Mouse (Mus musculus): Measurements from ENCODE around the gene Golgb1. TPM values are rescaled to one million over a fixed set of nuclear protein-coding genes. Genes with fewer than 3 reads are reported as not detected.

Gene Golgb1
- polyA plus RNA-seq, 1 experiment = 14.3 TPM

- Histone ChIP-seq H3K4me2 (ENCODE audit: low read depth) (no peak overlapping the region), H3ac (ENCODE audit: control insufficient read depth, insufficient read length) (no peak overlapping the region), H3K27me3 (ENCODE audit: control insufficient read depth, insufficient read depth, insufficient read length) (no peaks in the 10 kb centered on the region), H3K4me3 (no peak overlapping the region), H3K36me3 (ENCODE audit: control insufficient read depth, insufficient read depth) (peaks cover 21% of the 10 kb centered on the region), H3K79me2 (ENCODE audit: control insufficient read depth, insufficient read depth) (no peaks in the 10 kb centered on the region)
- TF ChIP-seq USF1 (IDR thresholded peaks at IDR 0.05; ENCODE audit: low read depth) = no peak
Observed at GRCm38 (mm10) chr16:36893317-36893716, 18.4 kb downstream of the Golgb1 start.

GRCm38 (mm10) chr16:36896712-36897111, 21.8 kb downstream of the Golgb1 start:
- H3K4me3 ChIP-seq = no peak overlapping the region
- no peak overlapping the region for H3ac ChIP-seq (ENCODE audit: control insufficient read depth, insufficient read length)
- TF ChIP-seq MYOG (IDR thresholded peaks at IDR 0.05; ENCODE audit: control insufficient read depth in 1 of 3, insufficient read depth in 1 of 3, insufficient read length in 2 of 3, low read depth in 2 of 3) = no peak
- TF ChIP-seq MYOD1 (IDR thresholded peaks at IDR 0.05; ENCODE audit: control insufficient read depth in 1 of 3, insufficient read length in 2 of 3, low read depth in 2 of 3) = no peak
- TF ChIP-seq SRF (IDR thresholded peaks at IDR 0.05; ENCODE audit: control insufficient read depth, insufficient read length, low read depth) = no peak
- no peak for TF ChIP-seq E2F4 (IDR thresholded peaks at IDR 0.05; ENCODE audit: insufficient read depth)
- TF ChIP-seq POLR2AphosphoS2 (IDR thresholded peaks at IDR 0.05; ENCODE audit: insufficient read length, low read depth) = no peak
- TF ChIP-seq CEBPB (IDR thresholded peaks at IDR 0.05; ENCODE audit: insufficient read depth, poor library complexity, severe bottlenecking) = no peak
- TF ChIP-seq POLR2A (IDR thresholded peaks at IDR 0.05; ENCODE audit: insufficient read length, low read depth) = no peak
- no peak for TF ChIP-seq REST (IDR thresholded peaks at IDR 0.05; ENCODE audit: insufficient read depth, insufficient read length)
- TF ChIP-seq TCF3 (IDR thresholded peaks at IDR 0.05; ENCODE audit: insufficient read length, low read depth) = no peak
- no peak for TF ChIP-seq TCF12 (IDR thresholded peaks at IDR 0.05; ENCODE audit: insufficient read depth, poor library complexity, severe bottlenecking)
- no peaks in the 10 kb centered on the region for H3K79me2 ChIP-seq (ENCODE audit: control insufficient read depth, insufficient read depth)
- H3K27me3 ChIP-seq (ENCODE audit: control insufficient read depth, insufficient read depth, insufficient read length) = no peaks in the 10 kb centered on the region
- no peak overlapping the region for H3K4me2 ChIP-seq (ENCODE audit: low read depth)
- H3K36me3 ChIP-seq (ENCODE audit: control insufficient read depth, insufficient read depth) = peaks cover 30% of the 10 kb centered on the region

GRCm38 (mm10) chr16:36903156-36903555, 28.2 kb downstream of the Golgb1 start:
- H3K79me2 ChIP-seq (ENCODE audit: control insufficient read depth, insufficient read depth) = no peaks in the 10 kb centered on the region
- no peaks in the 10 kb centered on the region for H3K27me3 ChIP-seq (ENCODE audit: control insufficient read depth, insufficient read depth, insufficient read length)
- H3K4me3 ChIP-seq = no peak overlapping the region
- H3K4me2 ChIP-seq (ENCODE audit: low read depth) = no peak overlapping the region
- H3K36me3 ChIP-seq (ENCODE audit: control insufficient read depth, insufficient read depth) = peaks cover 30% of the 10 kb centered on the region
- TF ChIP-seq MYOD1 (IDR thresholded peaks at IDR 0.05; ENCODE audit: control insufficient read depth in 1 of 3, insufficient read length in 2 of 3, low read depth in 2 of 3) (no peak), SRF (IDR thresholded peaks at IDR 0.05; ENCODE audit: control insufficient read depth, insufficient read length, low read depth) (no peak), MAX (IDR thresholded peaks at IDR 0.05; ENCODE audit: low read depth) (no peak), MYOG (IDR thresholded peaks at IDR 0.05; ENCODE audit: control insufficient read depth in 1 of 3, insufficient read depth in 1 of 3, insufficient read length in 2 of 3, low read depth in 2 of 3) (no peak), E2F4 (IDR thresholded peaks at IDR 0.05; ENCODE audit: insufficient read depth) (no peak), REST (IDR thresholded peaks at IDR 0.05; ENCODE audit: insufficient read depth, insufficient read length) (no peak), POLR2A (IDR thresholded peaks at IDR 0.05; ENCODE audit: insufficient read length, low read depth) (no peak), TCF3 (IDR thresholded peaks at IDR 0.05; ENCODE audit: insufficient read length, low read depth) (no peak), CEBPB (IDR thresholded peaks at IDR 0.05; ENCODE audit: insufficient read depth, poor library complexity, severe bottlenecking) (no peak), TCF12 (IDR thresholded peaks at IDR 0.05; ENCODE audit: insufficient read depth, poor library complexity, severe bottlenecking) (no peak), POLR2AphosphoS2 (IDR thresholded peaks at IDR 0.05; ENCODE audit: insufficient read length, low read depth) (no peak), USF1 (IDR thresholded peaks at IDR 0.05; ENCODE audit: low read depth) (no peak)
- no peak overlapping the region for H3ac ChIP-seq (ENCODE audit: control insufficient read depth, insufficient read length)

- H3ac ChIP-seq (ENCODE audit: control insufficient read depth, insufficient read length) = no peak overlapping the region
- H3K4me3 ChIP-seq = no peak overlapping the region
- no peaks in the 10 kb centered on the region for H3K27me3 ChIP-seq (ENCODE audit: control insufficient read depth, insufficient read depth, insufficient read length)
- H3K36me3 ChIP-seq (ENCODE audit: control insufficient read depth, insufficient read depth) = peaks cover 29% of the 10 kb centered on the region
- no peaks in the 10 kb centered on the region for H3K79me2 ChIP-seq (ENCODE audit: control insufficient read depth, insufficient read depth)
- TF ChIP-seq REST (IDR thresholded peaks at IDR 0.05; ENCODE audit: insufficient read depth, insufficient read length) (no peak), TCF12 (IDR thresholded peaks at IDR 0.05; ENCODE audit: insufficient read depth, poor library complexity, severe bottlenecking) (no peak), CEBPB (IDR thresholded peaks at IDR 0.05; ENCODE audit: insufficient read depth, poor library complexity, severe bottlenecking) (no peak), MAX (IDR thresholded peaks at IDR 0.05; ENCODE audit: low read depth) (no peak), MYOG (IDR thresholded peaks at IDR 0.05; ENCODE audit: control insufficient read depth in 1 of 3, insufficient read depth in 1 of 3, insufficient read length in 2 of 3, low read depth in 2 of 3) (no peak), SRF (IDR thresholded peaks at IDR 0.05; ENCODE audit: control insufficient read depth, insufficient read length, low read depth) (no peak), TCF3 (IDR thresholded peaks at IDR 0.05; ENCODE audit: insufficient read length, low read depth) (no peak), POLR2A (IDR thresholded peaks at IDR 0.05; ENCODE audit: insufficient read length, low read depth) (no peak), E2F4 (IDR thresholded peaks at IDR 0.05; ENCODE audit: insufficient read depth) (no peak), MYOD1 (IDR thresholded peaks at IDR 0.05; ENCODE audit: control insufficient read depth in 1 of 3, insufficient read length in 2 of 3, low read depth in 2 of 3) (no peak), USF1 (IDR thresholded peaks at IDR 0.05; ENCODE audit: low read depth) (no peak), POLR2AphosphoS2 (IDR thresholded peaks at IDR 0.05; ENCODE audit: insufficient read length, low read depth) (no peak)
- no peak overlapping the region for H3K4me2 ChIP-seq (ENCODE audit: low read depth)
Observed at GRCm38 (mm10) chr16:36911909-36912308, 37.0 kb downstream of the Golgb1 start.

GRCm38 (mm10) chr16:36912311-36912710, 37.4 kb downstream of the Golgb1 start:
- Histone ChIP-seq H3K36me3 (ENCODE audit: control insufficient read depth, insufficient read depth) (peaks cover 31% of the 10 kb centered on the region), H3K79me2 (ENCODE audit: control insufficient read depth, insufficient read depth) (no peaks in the 10 kb centered on the region), H3K4me2 (ENCODE audit: low read depth) (no peak overlapping the region), H3K4me3 (no peak overlapping the region), H3K27me3 (ENCODE audit: control insufficient read depth, insufficient read depth, insufficient read length) (no peaks in the 10 kb centered on the region), H3ac (ENCODE audit: control insufficient read depth, insufficient read length) (no peak overlapping the region)
- TF ChIP-seq MYOG (IDR thresholded peaks at IDR 0.05; ENCODE audit: control insufficient read depth in 1 of 3, insufficient read depth in 1 of 3, insufficient read length in 2 of 3, low read depth in 2 of 3) = no peak
- no peak for TF ChIP-seq TCF12 (IDR thresholded peaks at IDR 0.05; ENCODE audit: insufficient read depth, poor library complexity, severe bottlenecking)
- TF ChIP-seq TCF3 (IDR thresholded peaks at IDR 0.05; ENCODE audit: insufficient read length, low read depth) = no peak
